Mouse (Mus musculus) brown adipose tissue, adult 24 weeks (tissue): ENCODE results near the gene Sh2b3. TPM values are rescaled to one million over a fixed set of nuclear protein-coding genes. Genes with fewer than 3 reads are reported as not detected.

ENCODE experiments used
- H3K27ac ChIP-seq: fragments of 200-500 bp; replicated peaks from 2 replicates; pipeline ENCODE4 v1.5.1; 2012; ENCODE audit warnings: low read depth, mild to moderate bottlenecking, low read length
- H3K4me1 ChIP-seq: fragments of 200-500 bp; 2 replicates; pipeline ENCODE4 v1.6.1; 2012; ENCODE audit warnings: low read length, mixed read lengths; ENCODE audit not compliant: control insufficient read depth, insufficient read depth, insufficient read length
- H3K4me3 ChIP-seq: fragments of 200-500 bp; 2 replicates; pipeline ENCODE4 v1.5.1; 2012; ENCODE audit warnings: low read depth, mild to moderate bottlenecking, low read length, moderate library complexity; ENCODE audit not compliant: insufficient read depth
- polyA plus RNA-seq: library from polyadenylated mRNA; stranded (reverse); fragments of >200 nt; gene quantifications from 2 replicates; pipeline ENCODE4 v1.2.4, GENCODE M21; 2012; ENCODE audit not compliant: missing spikeins, insufficient read depth, insufficient read length

Gene Sh2b3
- polyA plus RNA-seq, 1 experiment: 7.9 TPM

- no peak overlapping the region for H3K27ac ChIP-seq
These were observed 26.9 kb downstream of the Sh2b3 start for GRCm38 (mm10) chr5:121810331-121811151.

GRCm38 (mm10) chr5:121809667-121810224, 27.7 kb downstream of the Sh2b3 start:
- no peak overlapping the region for H3K4me3 ChIP-seq
- H3K27ac ChIP-seq: no peak overlapping the region
- peaks cover 17% of the 10 kb centered on the region for H3K4me1 ChIP-seq

More at GRCm38 (mm10) chr5:121810331-121811151, 26.9 kb downstream of the Sh2b3 start:
- no peak overlapping the region for H3K4me3 ChIP-seq
- H3K4me1 ChIP-seq: peaks cover 17% of the 10 kb centered on the region

GRCm38 (mm10) chr5:121808202-121808601, 29.2 kb downstream of the Sh2b3 start:
- no peak overlapping the region for H3K4me3 ChIP-seq
- peaks cover 17% of the 10 kb centered on the region for H3K4me1 ChIP-seq
- no peak overlapping the region for H3K27ac ChIP-seq

GRCm38 (mm10) chr5:121807186-121807585, 30.3 kb downstream of the Sh2b3 start:
- Histone ChIP-seq H3K4me1 (peaks cover 17% of the 10 kb centered on the region), H3K27ac (no peak overlapping the region), H3K4me3 (no peak overlapping the region)

- Histone ChIP-seq H3K4me3 (no peak overlapping the region), H3K4me1 (no peaks in the 10 kb centered on the region), H3K27ac (no peak overlapping the region)
These were observed 39.0 kb downstream of the Sh2b3 start for GRCm38 (mm10) chr5:121798447-121798846.

- no peak overlapping the region for H3K4me3 ChIP-seq
- no peaks in the 10 kb centered on the region for H3K4me1 ChIP-seq
- H3K27ac ChIP-seq: no peak overlapping the region
These were observed 41.6 kb downstream of the Sh2b3 start for GRCm38 (mm10) chr5:121795800-121796199.

- H3K4me3 ChIP-seq: no peak overlapping the region
- H3K4me1 ChIP-seq: no peaks in the 10 kb centered on the region
- H3K27ac ChIP-seq: no peak overlapping the region
These were observed 46.4 kb downstream of the Sh2b3 start for GRCm38 (mm10) chr5:121791026-121791425.

GRCm38 (mm10) chr5:121783862-121784500, 53.5 kb downstream of the Sh2b3 start:
- no peaks in the 10 kb centered on the region for H3K4me1 ChIP-seq
- H3K4me3 ChIP-seq: no peak overlapping the region
- H3K27ac ChIP-seq: no peak overlapping the region

GRCm38 (mm10) chr5:121782467-121782866, 55.0 kb downstream of the Sh2b3 start:
- Histone ChIP-seq H3K27ac (no peak overlapping the region), H3K4me1 (no peaks in the 10 kb centered on the region), H3K4me3 (no peak overlapping the region)

- H3K27ac ChIP-seq: no peak overlapping the region
- H3K4me1 ChIP-seq: no peaks in the 10 kb centered on the region
- H3K4me3 ChIP-seq: no peak overlapping the region
These were observed 57.3 kb downstream of the Sh2b3 start for GRCm38 (mm10) chr5:121780180-121780579.

- H3K4me1 ChIP-seq: no peaks in the 10 kb centered on the region
- H3K27ac ChIP-seq: no peak overlapping the region
- H3K4me3 ChIP-seq: no peak overlapping the region
These were observed 58.8 kb downstream of the Sh2b3 start for GRCm38 (mm10) chr5:121778485-121779119.

- H3K4me3 ChIP-seq: no peak overlapping the region
- no peak overlapping the region for H3K27ac ChIP-seq
- H3K4me1 ChIP-seq: no peaks in the 10 kb centered on the region
These were observed 65.8 kb downstream of the Sh2b3 start for GRCm38 (mm10) chr5:121771611-121772010.

GRCm38 (mm10) chr5:121769827-121770226, 67.6 kb downstream of the Sh2b3 start:
- Histone ChIP-seq H3K4me1 (no peaks in the 10 kb centered on the region), H3K4me3 (no peak overlapping the region), H3K27ac (no peak overlapping the region)

GRCm38 (mm10) chr5:121767564-121767963, 69.9 kb downstream of the Sh2b3 start:
- Histone ChIP-seq H3K27ac (no peak overlapping the region), H3K4me1 (0 out of 2 replicates have a peak, but pooled peaks cover 3% of the 10 kb centered on the region), H3K4me3 (no peak overlapping the region)
